Mouse (Mus musculus) lung, embryonic 14.5 days (tissue): ENCODE measurements around the gene Gm10037. TPM values are rescaled to one million over a fixed set of nuclear protein-coding genes. Genes with fewer than 3 reads are reported as not detected.

ENCODE experiments used
- ATAC-seq: fragments of 200-750 bp; cut with Nextera tagmentation; 2 replicates; pipeline ENCODE4 v1.8.0; 2017; ENCODE audit warnings: mild to moderate bottlenecking, moderate TSS enrichment, moderate library complexity; ENCODE audit not compliant: insufficient read depth
- DNase-seq: peaks from one replicate; pipeline ENCODE4 v3.0.0-alpha.2; 2015
- H3K27ac ChIP-seq: fragments of 300-500 bp; sonication (generic); 2 replicates; pipeline ENCODE4 v1.5.1; 2014; ENCODE audit warnings: low read depth, mild to moderate bottlenecking, moderate library complexity
- H3K27me3 ChIP-seq: fragments of 300-500 bp; sonication (generic); 2 replicates; pipeline ENCODE4 v1.6.1; 2014; ENCODE audit warnings: low read length, control low read depth; ENCODE audit not compliant: insufficient read depth
- H3K36me3 ChIP-seq: fragments of 300-500 bp; sonication (generic); 2 replicates; pipeline ENCODE4 v1.6.1; 2014; ENCODE audit warnings: control low read depth; ENCODE audit not compliant: insufficient read depth
- H3K4me1 ChIP-seq: fragments of 300-500 bp; sonication (generic); 2 replicates; pipeline ENCODE4 v1.6.1; 2014; ENCODE audit warnings: antibody characterized with exemption, control low read depth; ENCODE audit not compliant: insufficient read depth
- H3K4me2 ChIP-seq: fragments of 300-500 bp; sonication (generic); 2 replicates; pipeline ENCODE4 v1.6.1; 2014; ENCODE audit warnings: mild to moderate bottlenecking
- H3K4me3 ChIP-seq: fragments of 300-500 bp; sonication (generic); 2 replicates; pipeline ENCODE4 v1.5.1; 2014; ENCODE audit warnings: low read depth, low read length
- H3K9ac ChIP-seq: fragments of 300-500 bp; sonication (generic); 2 replicates; pipeline ENCODE4 v1.6.1; 2014
- H3K9me3 ChIP-seq: fragments of 300-500 bp; sonication (generic); 2 replicates; pipeline ENCODE4 v1.6.1; 2016; ENCODE audit warnings: low read depth, low read length, control low read depth
- CTCF ChIP-seq: IDR thresholded peaks from 2 replicates; pipeline ENCODE4 v1.5.1; 2016; ENCODE audit warnings: antibody characterized with exemption, low read depth
- WGBS: fragments of 180-500 bp; shearing (Covaris S2); extraction: QIAGEN DNeasy Blood & Tissue Kit; methylation state at CpG from one replicate; pipeline ENCODE4 v1.1.7; 2014; 5-methylcytosine and 5-hydroxymethylcytosine counted together
- polyA plus RNA-seq: library from polyadenylated mRNA; unstranded; fragments of >200 nt; fragmentation: Nextera tagmentation; extraction: Ambion mirVana; gene quantifications from 2 replicates; pipeline ENCODE4 v1.2.1, GENCODE M21; 2014

Gm10037 gene
- polyA plus RNA-seq, 1 experiment from 2014 or later, result 3.5 TPM

- H3K27me3 ChIP-seq, result no peaks in the 10 kb centered on the region
- H3K4me2 ChIP-seq, result no peak overlapping the region
- DNase-seq, result peak; percentile 48
- no peak overlapping the region for H3K9ac ChIP-seq
- peak; percentile 73; the same call in 1 of the 2 replicates for ATAC-seq
- no peaks in the 10 kb centered on the region for H3K9me3 ChIP-seq
- no peak overlapping the region; the same call in 1 of the 2 replicates for H3K27ac ChIP-seq
- no peak for TF ChIP-seq CTCF
- no peaks in the 10 kb centered on the region for H3K36me3 ChIP-seq
- H3K4me1 ChIP-seq, result no peaks in the 10 kb centered on the region
- WGBS, result 49% methylated on average over 6 of the region's 7 CpGs
- no peak overlapping the region for H3K4me3 ChIP-seq
Observed at GRCm38 (mm10) chr13:67876699-67877254, 45.9 kb downstream of the Gm10037 start.

GRCm38 (mm10) chr13:67883966-67884365, 53.1 kb downstream of the Gm10037 start:
- TF ChIP-seq CTCF, result no peak
- WGBS, result 81% methylated on average over 8 of the region's 8 CpGs
- no peak for ATAC-seq
- DNase-seq, result no peak
- no peaks in the 10 kb centered on the region for H3K27me3 ChIP-seq
- H3K9ac ChIP-seq, result no peak overlapping the region
- no peak overlapping the region for H3K27ac ChIP-seq
- H3K4me3 ChIP-seq, result no peak overlapping the region
- H3K4me2 ChIP-seq, result no peak overlapping the region
- no peaks in the 10 kb centered on the region for H3K9me3 ChIP-seq
- H3K4me1 ChIP-seq, result no peaks in the 10 kb centered on the region
- H3K36me3 ChIP-seq, result no peaks in the 10 kb centered on the region

Other genes starting within 250 kb of the Gm10037 start
- 4.4 and 4.7 TPM in 2 replicates for gene Zfp729b, start 221.4 kb upstream of the Gm10037 start, polyA plus RNA-seq
- gene Gm49345, start 193.3 kb upstream of the Gm10037 start, polyA plus RNA-seq, result not detected in 2 replicates
- gene Zfp729a, start 193.3 kb upstream of the Gm10037 start, polyA plus RNA-seq, result 3.6 and 4.6 TPM in 2 replicates
- gene Zfp738, start 144.0 kb upstream of the Gm10037 start, polyA plus RNA-seq, result 9.9 and 11.0 TPM in 2 replicates
- 2.7 and 3.2 TPM in 2 replicates for gene Zfp65, start 101.9 kb upstream of the Gm10037 start, polyA plus RNA-seq
- gene Zfp85, start 75.9 kb upstream of the Gm10037 start, polyA plus RNA-seq, result 5.6 and 6.4 TPM in 2 replicates
- 3.1 and 4.4 TPM in 2 replicates for gene Zfp493, start 51.4 kb upstream of the Gm10037 start, polyA plus RNA-seq
- 7.5 and 8.0 TPM in 2 replicates for gene Zfp273, start 17.4 kb upstream of the Gm10037 start, polyA plus RNA-seq
- gene BC048507, start 32.2 kb downstream of the Gm10037 start, polyA plus RNA-seq, result not detected in 2 replicates